Mouse (Mus musculus): ENCODE results near the gene Psenen. TPM values are rescaled to one million over a fixed set of nuclear protein-coding genes. Genes with fewer than 3 reads are reported as not detected.

Psenen gene
- polyA plus RNA-seq, 1 experiment from 2014 or later, result 158 TPM

DNA sequence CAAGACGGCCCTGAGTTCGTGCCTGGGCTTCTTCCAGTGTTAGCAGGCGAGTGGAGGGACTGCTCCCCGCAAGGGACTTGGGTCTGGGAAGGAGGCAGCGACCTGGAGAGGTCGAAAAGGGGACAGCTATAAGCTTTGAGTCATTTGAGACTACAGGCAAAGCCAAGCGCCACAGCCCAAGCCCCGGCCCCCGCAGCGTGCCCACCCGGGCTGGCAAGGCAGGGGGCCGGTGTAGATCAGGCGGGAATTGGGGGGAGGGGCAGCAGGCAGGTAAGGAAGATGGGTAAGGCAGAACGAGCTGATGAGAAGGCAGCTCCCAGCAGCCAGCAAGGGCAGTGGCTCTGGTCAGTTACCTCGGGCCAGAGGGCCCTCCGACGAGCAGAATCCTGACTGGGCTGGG is 37.0 kb downstream of the Psenen start:
- H3K27me3 ChIP-seq (replicated peaks; ENCODE audit: control insufficient read depth, insufficient read depth, low read length), result no peaks in the 10 kb centered on the region
- no peak overlapping the region for H3K4me3 ChIP-seq (ENCODE audit: low read length)
- H3K4me2 ChIP-seq (ENCODE audit: low read depth, low read length), result peak overlapping the region; percentile 13
- H3K36me3 ChIP-seq (ENCODE audit: control insufficient read depth, insufficient read depth, low read length), result peaks cover 23% of the 10 kb centered on the region
- H3K4me1 ChIP-seq (ENCODE audit: control insufficient read depth, insufficient read depth, low read length), result peaks cover 9% of the 10 kb centered on the region
- H3K9ac ChIP-seq (ENCODE audit: low read depth, low read length), result peak overlapping the region; percentile 57
- no peaks in the 10 kb centered on the region for H3K9me3 ChIP-seq (ENCODE audit: control insufficient read depth, low read length)
- peak; percentile 6 for ATAC-seq
- H3K27ac ChIP-seq (ENCODE audit: low read length), result peak overlapping the region; percentile 23; the same call in 1 of the 2 replicates
- 33% methylated on average over 17 of the region's 17 CpGs for WGBS

DNA sequence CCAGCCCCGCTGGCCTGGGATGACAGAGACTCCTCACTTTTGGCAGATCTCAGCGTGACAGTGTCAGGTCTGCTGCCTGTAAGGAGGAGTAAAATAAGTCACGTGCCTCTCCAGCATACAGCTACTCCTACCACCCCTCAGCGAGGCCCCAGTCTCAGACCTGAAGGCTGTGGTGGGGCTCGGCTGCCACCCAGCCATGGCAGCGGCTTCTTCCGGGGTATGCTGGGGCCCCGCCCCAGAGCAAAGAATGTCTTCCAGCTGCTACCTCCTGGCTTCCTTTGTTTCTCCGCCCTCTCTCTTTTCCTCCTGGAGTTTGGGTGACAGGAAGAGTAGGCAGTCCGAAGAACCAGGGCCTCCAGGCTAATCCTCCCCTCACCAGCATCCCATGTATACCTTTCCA is 37.5 kb downstream of the Psenen start:
- peak overlapping the region; percentile 57 for H3K9ac ChIP-seq (ENCODE audit: low read depth, low read length)
- no peaks in the 10 kb centered on the region for H3K27me3 ChIP-seq (replicated peaks; ENCODE audit: control insufficient read depth, insufficient read depth, low read length)
- H3K4me3 ChIP-seq (ENCODE audit: low read length), result no peak overlapping the region
- peaks cover 9% of the 10 kb centered on the region for H3K4me1 ChIP-seq (ENCODE audit: control insufficient read depth, insufficient read depth, low read length)
- WGBS, result 23% methylated on average over 10 of the region's 10 CpGs
- H3K9me3 ChIP-seq (ENCODE audit: control insufficient read depth, low read length), result no peaks in the 10 kb centered on the region
- peak overlapping the region; percentile 13 for H3K4me2 ChIP-seq (ENCODE audit: low read depth, low read length)
- peak overlapping the region; percentile 23; the same call in 1 of the 2 replicates for H3K27ac ChIP-seq (ENCODE audit: low read length)
- peaks cover 23% of the 10 kb centered on the region for H3K36me3 ChIP-seq (ENCODE audit: control insufficient read depth, insufficient read depth, low read length)
- peak; percentile 63 for ATAC-seq

DNA sequence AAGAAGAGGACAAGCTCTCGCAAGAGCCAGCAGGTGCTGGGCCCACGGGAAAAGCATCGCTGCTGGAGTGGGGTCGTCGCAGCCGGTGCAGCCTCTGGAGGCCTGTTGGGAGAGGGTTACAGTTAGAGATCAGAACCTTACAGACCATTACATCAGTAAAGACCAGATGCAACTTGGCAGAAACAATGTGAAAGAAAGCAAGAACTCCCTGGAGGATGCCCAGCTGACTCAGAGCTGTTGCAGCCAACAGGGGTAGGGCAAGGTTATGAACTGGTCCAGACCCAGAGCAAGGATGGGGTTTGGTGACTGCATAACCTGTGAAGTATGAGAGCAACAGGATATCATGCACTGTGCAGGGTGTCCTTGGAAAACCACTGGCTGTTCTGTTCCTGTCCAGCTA is 38.9 kb downstream of the Psenen start:
- Histone ChIP-seq H3K27me3 (replicated peaks; ENCODE audit: control insufficient read depth, insufficient read depth, low read length) (no peaks in the 10 kb centered on the region), H3K4me1 (ENCODE audit: control insufficient read depth, insufficient read depth, low read length) (peaks cover 9% of the 10 kb centered on the region), H3K4me3 (ENCODE audit: low read length) (no peak overlapping the region), H3K27ac (ENCODE audit: low read length) (no peak overlapping the region), H3K9ac (ENCODE audit: low read depth, low read length) (no peak overlapping the region), H3K4me2 (ENCODE audit: low read depth, low read length) (no peak overlapping the region), H3K9me3 (ENCODE audit: control insufficient read depth, low read length) (no peaks in the 10 kb centered on the region), H3K36me3 (ENCODE audit: control insufficient read depth, insufficient read depth, low read length) (peaks cover 19% of the 10 kb centered on the region)
- no peak for ATAC-seq
- 87% methylated on average over 6 of the region's 6 CpGs for WGBS

DNA sequence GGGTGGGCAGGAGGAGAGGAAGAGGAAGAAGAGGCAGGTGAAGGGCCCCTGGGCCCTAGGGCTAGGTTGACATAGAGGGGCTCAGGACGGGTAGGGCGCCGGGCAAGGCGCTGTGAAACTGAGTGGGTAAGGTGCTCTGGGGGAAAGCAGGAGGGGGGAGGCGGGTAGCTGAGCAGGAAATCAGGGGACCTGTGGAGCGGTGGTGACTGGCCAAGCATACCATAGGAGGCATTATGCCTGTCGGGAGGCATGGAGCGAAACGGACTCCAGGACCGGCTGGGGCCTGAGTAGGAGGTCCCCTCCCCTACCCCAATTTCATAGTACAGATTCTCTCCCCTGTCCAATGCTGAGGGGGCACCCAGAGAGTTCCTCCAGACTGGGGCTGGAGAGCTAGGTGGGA is 40.6 kb downstream of the Psenen start:
- Histone ChIP-seq H3K4me1 (ENCODE audit: control insufficient read depth, insufficient read depth, low read length) (peaks cover 9% of the 10 kb centered on the region), H3K4me2 (ENCODE audit: low read depth, low read length) (no peak overlapping the region), H3K27me3 (replicated peaks; ENCODE audit: control insufficient read depth, insufficient read depth, low read length) (no peaks in the 10 kb centered on the region), H3K36me3 (ENCODE audit: control insufficient read depth, insufficient read depth, low read length) (peaks cover 13% of the 10 kb centered on the region), H3K9me3 (ENCODE audit: control insufficient read depth, low read length) (no peaks in the 10 kb centered on the region), H3K4me3 (ENCODE audit: low read length) (no peak overlapping the region), H3K27ac (ENCODE audit: low read length) (no peak overlapping the region), H3K9ac (ENCODE audit: low read depth, low read length) (no peak overlapping the region)
- ATAC-seq, result no peak
- 80% methylated on average over 10 of the region's 10 CpGs for WGBS

DNA sequence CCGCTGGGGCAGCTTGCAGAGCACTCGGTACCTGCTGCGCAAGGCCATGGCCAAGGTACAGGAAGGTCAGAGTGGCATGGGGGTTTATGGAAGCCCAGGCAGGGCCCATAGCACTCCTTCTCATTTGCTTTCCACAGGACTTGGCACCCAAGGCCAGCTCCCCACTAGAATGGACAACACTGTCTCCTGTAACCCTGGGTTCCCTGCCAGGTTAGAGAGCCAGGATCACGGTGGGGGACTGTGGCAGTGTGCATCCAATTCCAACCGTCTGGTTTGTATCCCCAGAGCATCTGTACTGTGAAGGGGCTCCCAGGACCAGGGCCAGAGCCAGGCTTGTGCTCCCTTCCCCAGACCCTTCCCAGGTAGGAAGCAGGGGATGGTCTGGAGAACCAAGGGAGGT is 42.6 kb downstream of the Psenen start:
- no peak overlapping the region for H3K4me2 ChIP-seq (ENCODE audit: low read depth, low read length)
- H3K36me3 ChIP-seq (ENCODE audit: control insufficient read depth, insufficient read depth, low read length), result peaks cover 6% of the 10 kb centered on the region
- no peak overlapping the region for H3K4me3 ChIP-seq (ENCODE audit: low read length)
- no peaks in the 10 kb centered on the region for H3K9me3 ChIP-seq (ENCODE audit: control insufficient read depth, low read length)
- no peak overlapping the region for H3K27ac ChIP-seq (ENCODE audit: low read length)
- H3K9ac ChIP-seq (ENCODE audit: low read depth, low read length), result no peak overlapping the region
- 68% methylated on average over 5 of the region's 5 CpGs for WGBS
- ATAC-seq, result no peak
- peaks cover 2% of the 10 kb centered on the region; the same call in 1 of the 2 replicates for H3K4me1 ChIP-seq (ENCODE audit: control insufficient read depth, insufficient read depth, low read length)
- H3K27me3 ChIP-seq (replicated peaks; ENCODE audit: control insufficient read depth, insufficient read depth, low read length), result no peaks in the 10 kb centered on the region

DNA sequence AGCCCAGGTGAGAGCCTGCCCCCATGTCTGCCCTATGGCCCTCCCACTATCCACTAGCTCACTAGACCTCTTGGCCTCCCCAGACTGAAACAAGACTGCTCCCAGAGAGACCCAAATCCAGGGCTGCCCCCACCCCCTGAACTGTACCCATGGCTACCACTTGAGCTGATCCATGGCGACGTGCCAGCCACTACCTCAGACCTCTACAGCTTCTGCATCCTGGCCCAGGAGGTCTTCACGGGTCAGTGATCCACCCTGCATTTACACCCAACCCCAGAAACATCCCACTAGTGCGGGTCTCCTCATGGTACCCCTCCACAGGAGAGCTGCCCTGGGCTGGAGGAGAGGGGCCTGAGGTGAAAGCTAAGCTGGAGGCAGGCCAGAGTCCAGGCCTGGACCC is 43.0 kb downstream of the Psenen start:
- Histone ChIP-seq H3K4me2 (ENCODE audit: low read depth, low read length) (no peak overlapping the region), H3K27me3 (replicated peaks; ENCODE audit: control insufficient read depth, insufficient read depth, low read length) (no peaks in the 10 kb centered on the region), H3K36me3 (ENCODE audit: control insufficient read depth, insufficient read depth, low read length) (peaks cover 4% of the 10 kb centered on the region; the same call in 1 of the 2 replicates), H3K27ac (ENCODE audit: low read length) (no peak overlapping the region), H3K4me3 (ENCODE audit: low read length) (no peak overlapping the region), H3K9me3 (ENCODE audit: control insufficient read depth, low read length) (no peaks in the 10 kb centered on the region), H3K4me1 (ENCODE audit: control insufficient read depth, insufficient read depth, low read length) (no peaks in the 10 kb centered on the region), H3K9ac (ENCODE audit: low read depth, low read length) (no peak overlapping the region)
- 87% methylated on average over 4 of the region's 4 CpGs for WGBS
- no peak for ATAC-seq

DNA sequence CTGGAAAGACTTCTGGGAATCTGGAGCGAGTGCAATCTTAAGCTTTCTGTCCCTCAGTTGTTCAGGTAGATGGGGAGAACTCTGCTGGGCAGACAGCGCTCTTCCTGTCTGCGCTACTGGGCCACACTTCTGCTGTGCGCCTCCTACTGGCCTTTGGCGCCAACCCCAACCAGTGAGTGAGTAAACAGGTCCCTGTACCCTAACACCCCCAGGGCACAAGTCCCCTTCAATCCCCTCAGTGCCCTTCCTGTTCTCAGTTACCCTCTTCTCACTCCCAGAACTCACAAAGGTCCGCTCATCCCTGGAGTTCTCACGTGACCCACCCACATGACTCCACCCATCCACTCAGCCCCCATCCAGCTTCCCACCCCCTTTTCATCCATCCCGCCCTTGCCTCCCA is 45.1 kb downstream of the Psenen start:
- Histone ChIP-seq H3K27ac (ENCODE audit: low read length) (no peak overlapping the region), H3K4me1 (ENCODE audit: control insufficient read depth, insufficient read depth, low read length) (no peaks in the 10 kb centered on the region), H3K4me2 (ENCODE audit: low read depth, low read length) (no peak overlapping the region), H3K4me3 (ENCODE audit: low read length) (no peak overlapping the region), H3K27me3 (replicated peaks; ENCODE audit: control insufficient read depth, insufficient read depth, low read length) (no peaks in the 10 kb centered on the region), H3K9me3 (ENCODE audit: control insufficient read depth, low read length) (no peaks in the 10 kb centered on the region), H3K36me3 (ENCODE audit: control insufficient read depth, insufficient read depth, low read length) (no peaks in the 10 kb centered on the region), H3K9ac (ENCODE audit: low read depth, low read length) (no peak overlapping the region)
- ATAC-seq, result no peak
- WGBS, result 46% methylated on average over 8 of the region's 8 CpGs

DNA sequence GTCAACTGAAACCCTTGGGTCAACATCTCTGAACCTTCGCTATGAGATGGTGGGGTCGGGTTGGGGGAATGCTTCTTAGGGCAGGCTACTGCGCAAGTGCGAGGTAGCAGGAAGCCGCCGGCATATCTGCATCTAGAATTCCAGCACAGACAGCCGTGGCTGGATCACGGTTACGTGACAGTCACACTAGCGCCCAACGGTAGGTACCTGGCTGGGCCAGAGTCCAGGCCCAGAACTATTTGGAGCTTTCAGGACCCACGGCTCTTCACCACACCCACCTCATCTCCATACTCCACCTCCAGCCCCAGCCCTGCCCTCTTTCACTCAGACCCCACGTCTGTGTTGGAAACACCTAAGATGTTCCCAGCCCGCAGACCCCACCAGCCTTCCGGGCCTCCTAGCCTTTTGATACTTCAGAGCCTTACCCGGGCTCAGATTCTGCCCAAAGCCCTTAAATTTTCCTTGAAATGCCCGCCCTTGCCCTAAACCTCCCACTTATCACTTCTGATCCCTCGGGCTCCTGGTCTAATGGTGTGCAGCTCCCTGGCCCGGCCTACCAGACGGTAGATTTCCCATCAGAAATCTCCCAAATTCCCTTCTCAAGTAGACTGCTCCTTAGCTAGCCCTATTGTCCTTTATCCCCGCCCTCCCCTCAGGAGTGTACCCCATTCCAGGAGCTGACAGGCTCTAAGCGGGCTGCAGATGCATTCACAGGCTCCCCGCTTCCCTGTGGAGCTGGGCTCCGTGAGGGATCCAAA is 48.2 kb downstream of the Psenen start:
- H3K9me3 ChIP-seq (ENCODE audit: control insufficient read depth, low read length), result no peaks in the 10 kb centered on the region
- H3K36me3 ChIP-seq (ENCODE audit: control insufficient read depth, insufficient read depth, low read length), result no peaks in the 10 kb centered on the region
- no peak overlapping the region for H3K9ac ChIP-seq (ENCODE audit: low read depth, low read length)
- no peak overlapping the region for H3K27ac ChIP-seq (ENCODE audit: low read length)
- H3K4me3 ChIP-seq (ENCODE audit: low read length), result no peak overlapping the region
- ATAC-seq, result no peak
- no peaks in the 10 kb centered on the region for H3K4me1 ChIP-seq (ENCODE audit: control insufficient read depth, insufficient read depth, low read length)
- no peak overlapping the region for H3K4me2 ChIP-seq (ENCODE audit: low read depth, low read length)
- no peaks in the 10 kb centered on the region for H3K27me3 ChIP-seq (replicated peaks; ENCODE audit: control insufficient read depth, insufficient read depth, low read length)
- 54% methylated on average over 24 of the region's 24 CpGs for WGBS

Measured in intestine, embryonic 16.5 days (tissue).